In the genomic region with DNA sequence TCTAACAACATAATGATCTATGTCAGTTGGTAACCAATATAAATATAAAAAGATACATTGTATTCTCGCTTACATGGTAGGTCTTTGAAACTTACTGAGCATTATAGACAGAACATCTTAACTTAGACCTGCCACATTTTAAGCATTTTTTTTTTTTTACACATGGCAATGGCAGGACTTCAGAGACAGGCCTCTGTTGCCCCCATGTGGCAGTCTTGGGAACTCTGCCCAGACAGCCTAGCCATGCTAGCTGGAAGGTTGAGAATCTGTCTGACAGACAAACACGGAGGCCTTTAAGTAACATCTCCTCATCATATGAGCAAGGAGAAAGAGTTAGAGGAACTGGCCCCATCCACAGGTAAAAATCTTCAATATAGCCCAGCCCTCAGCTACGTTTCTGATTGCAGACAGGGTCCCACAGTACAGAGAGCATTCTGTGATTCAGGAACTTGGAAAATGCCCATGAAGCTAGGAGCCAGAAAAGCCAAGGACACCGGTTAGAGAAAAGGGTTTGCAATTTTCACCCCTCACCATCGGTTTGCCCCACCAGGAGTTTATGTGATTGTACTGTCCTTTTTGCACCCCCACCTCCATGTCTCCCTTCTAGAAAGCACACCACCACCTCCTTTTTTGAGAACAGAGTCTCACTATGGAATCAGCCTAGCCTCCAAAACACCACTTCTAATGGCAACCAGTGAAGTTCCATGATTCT, we compare ENCODE assay signal across 9 mouse cellular contexts. TPM values are rescaled to one million over a fixed set of nuclear protein-coding genes. Genes with fewer than 3 reads are reported as not detected.
DNase-seq lines count a peak whose midpoint lies in the region; ATAC-seq lines count a peak whose summit lies in the region.
"Had no signal": no experiment of that assay in that cellular context is flagged by ENCODE, and none has a peak within 500 bp of the region (broad histone marks: within the 10 kb centered on the region; RNA-seq: fewer than 3 reads in every experiment).

No protein-coding gene starts in this region.

- no peaks in the 10 kb centered on the region for H3K4me1 ChIP-seq in forebrain, embryonic 12.5 days
- no peaks in the 10 kb centered on the region for H3K4me1 ChIP-seq in forebrain, embryonic 15.5 days

- no peak overlapping the region for H3K4me3 ChIP-seq in forebrain, embryonic 12.5 days (replicated peaks)
- no peak overlapping the region for H3K4me3 ChIP-seq in forebrain, embryonic 15.5 days

- ATAC-seq in forebrain, embryonic 12.5 days (ENCODE audit: low FRiP score) = 0 out of 2 replicates have a peak, but pooled peaks have one; percentile 51
- no peak; the same call in 1 of the 2 replicates for ATAC-seq in forebrain, embryonic 15.5 days (replicated peaks)
- ATAC-seq in hematopoietic stem cell, adult 5-6 weeks (replicated peaks in 1 of 2; ENCODE audit: insufficient read depth in 1 of 2, low FRiP score in 2 of 2, low TSS enrichment in 1 of 2, low read depth in 1 of 2, poor library complexity in 2 of 2, severe bottlenecking in 2 of 2) = peak; percentile 40 to 44; a peak in 3 of 4 replicates
- peak; percentile 73 for ATAC-seq in megakaryocyte-erythroid progenitor cell, adult 5-6 weeks (replicated peaks; ENCODE audit: low FRiP score, low TSS enrichment, poor library complexity, severe bottlenecking)

- DNase-seq in MN1 (ENCODE audit: low spot score) = peak; percentile 26
- peak; percentile 68 for DNase-seq in embryo, embryonic 10 days (ENCODE audit: low spot score)
- DNase-seq in layer of hippocampus, postnatal 36 days = peak; percentile 56 to 64
- peak; percentile 34 to 81 for DNase-seq in spleen, postnatal 10 days (ENCODE audit: low spot score in 2 of 2)

- H3K4me2 ChIP-seq in forebrain, embryonic 12.5 days = no peak overlapping the region
- H3K4me2 ChIP-seq in forebrain, embryonic 15.5 days (replicated peaks) = no peak overlapping the region

- H3K36me3 ChIP-seq in forebrain, embryonic 12.5 days (replicated peaks) = no peaks in the 10 kb centered on the region
- no peaks in the 10 kb centered on the region for H3K36me3 ChIP-seq in forebrain, embryonic 15.5 days

- H3K27me3 ChIP-seq in forebrain, embryonic 12.5 days = 0 out of 2 replicates have a peak, but pooled peaks cover 3% of the 10 kb centered on the region
- no peaks in the 10 kb centered on the region for H3K27me3 ChIP-seq in forebrain, embryonic 15.5 days

- no peak overlapping the region for H3K27ac ChIP-seq in forebrain, embryonic 12.5 days
- H3K27ac ChIP-seq in forebrain, embryonic 15.5 days (replicated peaks) = no peak overlapping the region
- H3K27ac ChIP-seq: macrophage had no signal

- 56% methylated on average over 5 of the region's 5 CpGs for WGBS in forebrain, embryonic 12.5 days
- WGBS in forebrain, embryonic 15.5 days = 49% methylated on average over 5 of the region's 5 CpGs

- no peaks in the 10 kb centered on the region for H3K9me3 ChIP-seq in forebrain, embryonic 12.5 days
- no peaks in the 10 kb centered on the region for H3K9me3 ChIP-seq in forebrain, embryonic 15.5 days

- H3K9ac ChIP-seq in forebrain, embryonic 12.5 days = no peak overlapping the region
- H3K9ac ChIP-seq in forebrain, embryonic 15.5 days (replicated peaks) = no peak overlapping the region

RNA-seq across cellular contexts. Expression of a gene that starts 19.2 kb away (rescaled TPM):
- 0.10 and 0.21 TPM in 2 replicates for polyA plus RNA-seq in forebrain, embryonic 12.5 days (2016; fragmentation: Nextera tagmentation; extraction: Ambion mirVana)
- 0.09 and 0.38 TPM in 2 replicates for polyA plus RNA-seq in forebrain, embryonic 15.5 days (2015; fragmentation: Nextera tagmentation; extraction: Ambion mirVana)
- 0.25 TPM in 1 of 2 replicates, not detected in the other for total RNA-seq in hematopoietic stem cell, adult 5-6 weeks (2017)
- under 1 TPM; 0.86 to 0.87 TPM for total RNA-seq in layer of hippocampus, postnatal 36 days (2021)
- total RNA-seq in megakaryocyte-erythroid progenitor cell, adult 5-6 weeks (2014; fragmentation: Nextera tagmentation) = 0.31 TPM in 1 of 2 replicates, not detected in the other
- not detected in 2 replicates for total RNA-seq in megakaryocyte-erythroid progenitor cell, adult 5-6 weeks (2017)

RNA-seq across cellular contexts. Expression of a gene that starts 49.1 kb away (rescaled TPM):
- 1.3 and 1.6 TPM in 2 replicates for polyA plus RNA-seq in forebrain, embryonic 12.5 days (2016; fragmentation: Nextera tagmentation; extraction: Ambion mirVana)
- 1.8 and 2.5 TPM in 2 replicates for polyA plus RNA-seq in forebrain, embryonic 15.5 days (2015; fragmentation: Nextera tagmentation; extraction: Ambion mirVana)
- total RNA-seq in hematopoietic stem cell, adult 5-6 weeks (2017) = 21.4 and 40.0 TPM in 2 replicates
- 1 to 10 TPM; 2.2 to 4.2 TPM for total RNA-seq in layer of hippocampus, postnatal 36 days (2021)
- total RNA-seq in megakaryocyte-erythroid progenitor cell, adult 5-6 weeks (2014; fragmentation: Nextera tagmentation) = 2.3 and 4.9 TPM in 2 replicates
- 1.9 and 3.7 TPM in 2 replicates for total RNA-seq in megakaryocyte-erythroid progenitor cell, adult 5-6 weeks (2017)
